Mouse (Mus musculus) heart, embryonic 11.5 days (tissue): ENCODE data around the gene Itch. TPM values are rescaled to one million over a fixed set of nuclear protein-coding genes. Genes with fewer than 3 reads are reported as not detected.
A peak's percentile ranks its signal among the peaks of the same experiment; 100 is the strongest.

Source experiments
- ATAC-seq: fragments of 200-750 bp; cut with Nextera tagmentation; replicated peaks from 2 replicates; pipeline ENCODE4 v1.8.0; 2017; ENCODE audit warnings: moderate library complexity; ENCODE audit not compliant: insufficient number of reproducible peaks, low FRiP score, low TSS enrichment
- H3K27ac ChIP-seq: fragments of 300-500 bp; sonication (generic); 2 replicates; pipeline ENCODE4 v1.5.1; 2014; ENCODE audit warnings: mild to moderate bottlenecking, low read depth, low read length
- H3K27me3 ChIP-seq: fragments of 300-500 bp; sonication (generic); 2 replicates; pipeline ENCODE4 v1.6.1; 2014; ENCODE audit warnings: mild to moderate bottlenecking, low read length, mixed read lengths; ENCODE audit not compliant: control insufficient read depth, insufficient read depth
- H3K36me3 ChIP-seq: fragments of 300-500 bp; sonication (generic); 2 replicates; pipeline ENCODE4 v1.6.1; 2014; ENCODE audit warnings: mild to moderate bottlenecking, low read length, moderate library complexity, mixed read lengths; ENCODE audit not compliant: control insufficient read depth, insufficient read depth
- H3K4me1 ChIP-seq: fragments of 300-500 bp; sonication (generic); 2 replicates; pipeline ENCODE4 v1.6.1; 2014; ENCODE audit warnings: low read length; ENCODE audit not compliant: control insufficient read depth, insufficient read depth
- H3K4me2 ChIP-seq: fragments of 300-500 bp; sonication (generic); 2 replicates; pipeline ENCODE4 v1.6.1; 2014; ENCODE audit warnings: mild to moderate bottlenecking, moderate library complexity
- H3K4me3 ChIP-seq: fragments of 300-500 bp; sonication (generic); 2 replicates; pipeline ENCODE4 v1.5.1; 2014; ENCODE audit warnings: low read depth, low read length
- H3K9ac ChIP-seq: fragments of 300-500 bp; sonication (generic); 2 replicates; pipeline ENCODE4 v1.6.1; 2014; ENCODE audit warnings: mild to moderate bottlenecking, low read depth, low read length, moderate library complexity
- H3K9me3 ChIP-seq: fragments of 300-500 bp; sonication (generic); replicated peaks from 2 replicates; pipeline ENCODE4 v1.6.1; 2016; ENCODE audit warnings: low read length; ENCODE audit not compliant: control insufficient read depth
- WGBS: fragments of 180-500 bp; shearing (Covaris S2); extraction: QIAGEN DNeasy Blood & Tissue Kit; methylation state at CpG from one replicate; pipeline ENCODE4 v1.1.7; 2014; ENCODE audit not compliant: insufficient replicate concordance; 5-methylcytosine and 5-hydroxymethylcytosine counted together
- polyA plus RNA-seq: library from polyadenylated mRNA; unstranded; fragments of >200 nt; fragmentation: Nextera tagmentation; extraction: Ambion mirVana; gene quantifications from 2 replicates; pipeline ENCODE4 v1.2.1, GENCODE M21; 2014

The Itch gene
- polyA plus RNA-seq, 1 experiment from 2014 or later = 40.4 TPM

- H3K4me3 ChIP-seq = no peak overlapping the region
- H3K9ac ChIP-seq = no peak overlapping the region
- H3K27ac ChIP-seq = no peak overlapping the region
- WGBS = 80% methylated on average over 6 of the region's 6 CpGs
- no peaks in the 10 kb centered on the region for H3K27me3 ChIP-seq
- no peaks in the 10 kb centered on the region for H3K9me3 ChIP-seq
- ATAC-seq = no peak
- H3K4me1 ChIP-seq = no peaks in the 10 kb centered on the region
- H3K4me2 ChIP-seq = no peak overlapping the region
- no peaks in the 10 kb centered on the region for H3K36me3 ChIP-seq
Measured at GRCm38 (mm10) chr2:155265526-155265925, 132.2 kb downstream of the Itch start.

DNA sequence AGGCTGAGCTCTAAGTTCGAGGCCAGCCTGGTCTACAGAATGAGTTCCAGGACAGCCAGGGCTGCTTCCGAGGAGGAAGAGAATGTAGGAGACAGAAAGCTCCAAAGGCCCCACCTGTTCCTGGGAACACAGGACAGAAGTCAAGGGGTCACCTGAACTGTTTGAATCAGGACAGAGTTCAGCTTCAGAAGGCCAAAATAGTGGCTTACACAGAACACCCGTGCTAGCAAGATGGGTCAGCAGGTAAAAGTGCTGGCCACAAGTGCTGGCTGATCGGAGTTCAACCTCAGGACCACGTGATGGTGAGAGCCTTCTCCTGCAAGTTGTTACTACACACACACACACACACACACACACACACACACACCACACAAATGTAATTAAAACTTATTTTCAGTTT is 133.6 kb downstream of the Itch start:
- no peak for ATAC-seq
- no peaks in the 10 kb centered on the region for H3K36me3 ChIP-seq
- H3K4me2 ChIP-seq = no peak overlapping the region
- H3K27ac ChIP-seq = no peak overlapping the region
- no peaks in the 10 kb centered on the region for H3K27me3 ChIP-seq
- H3K4me3 ChIP-seq = no peak overlapping the region
- no peaks in the 10 kb centered on the region for H3K4me1 ChIP-seq
- H3K9me3 ChIP-seq = no peaks in the 10 kb centered on the region
- 76% methylated on average over 5 of the region's 5 CpGs for WGBS
- no peak overlapping the region for H3K9ac ChIP-seq

DNA sequence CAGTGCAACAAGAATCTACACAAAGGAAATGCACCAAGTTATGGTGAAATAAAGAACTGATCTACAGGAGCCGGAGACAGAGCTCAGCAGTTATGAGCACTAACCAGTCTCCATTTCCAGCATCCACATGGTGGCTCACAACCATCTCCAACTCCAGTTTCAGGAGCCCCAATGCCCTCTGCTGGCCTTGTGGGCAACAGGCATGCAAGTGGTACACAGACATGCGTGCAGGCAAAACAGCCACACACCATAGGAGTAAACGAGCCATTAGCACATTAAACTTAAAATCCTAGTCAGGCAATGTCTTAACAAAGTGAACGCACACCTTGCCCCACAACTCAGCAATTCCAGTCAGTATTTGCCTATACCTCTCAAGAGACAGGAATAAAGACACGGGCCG is 138.6 kb downstream of the Itch start:
- WGBS = 80% methylated on average over 6 of the region's 6 CpGs
- no peaks in the 10 kb centered on the region for H3K9me3 ChIP-seq
- peaks cover under 1% of the 10 kb centered on the region; the same call in 1 of the 2 replicates for H3K4me1 ChIP-seq
- H3K4me3 ChIP-seq = no peak overlapping the region
- no peaks in the 10 kb centered on the region for H3K36me3 ChIP-seq
- no peak overlapping the region for H3K9ac ChIP-seq
- H3K27ac ChIP-seq = no peak overlapping the region
- H3K4me2 ChIP-seq = no peak overlapping the region
- ATAC-seq = no peak
- H3K27me3 ChIP-seq = no peaks in the 10 kb centered on the region

DNA sequence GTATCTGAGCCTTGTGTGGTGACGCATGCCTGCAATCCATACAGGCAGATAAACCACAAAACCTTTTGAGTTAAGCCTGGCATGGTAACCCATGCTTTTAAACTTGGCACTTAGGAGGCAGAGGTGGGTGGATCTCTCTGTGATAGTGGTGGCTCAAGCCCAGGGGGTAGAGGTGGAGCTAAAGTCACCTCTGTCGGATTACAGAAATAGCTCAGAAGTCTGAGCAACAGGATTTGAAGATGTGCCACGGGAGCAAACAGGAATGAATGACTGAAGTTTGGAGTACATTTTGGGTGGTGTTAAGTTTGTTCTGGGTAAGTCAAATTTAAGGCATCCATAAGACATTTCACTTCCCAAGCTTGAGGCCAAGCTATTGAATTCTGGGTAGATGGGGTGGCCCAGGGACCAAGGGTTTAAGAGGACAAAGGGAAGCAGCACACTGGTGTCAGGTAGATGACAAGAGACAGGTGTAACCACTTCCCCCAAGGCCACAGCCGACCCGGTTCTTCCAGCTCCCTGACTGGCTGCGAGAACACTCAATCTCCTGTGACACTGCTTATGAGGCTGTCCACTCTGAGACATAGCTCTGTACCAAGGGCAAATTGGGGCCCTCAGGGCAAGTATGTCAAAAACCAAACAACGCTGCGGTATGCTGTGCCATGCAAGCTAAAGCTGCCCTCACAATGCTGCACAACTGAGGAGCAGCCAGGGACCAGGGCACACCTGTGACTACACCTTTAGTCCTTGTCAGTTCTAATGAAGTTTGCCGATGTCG is 139.3 kb downstream of the Itch start:
- no peaks in the 10 kb centered on the region for H3K9me3 ChIP-seq
- H3K27me3 ChIP-seq = no peaks in the 10 kb centered on the region
- no peak for ATAC-seq
- peaks cover 7% of the 10 kb centered on the region for H3K4me1 ChIP-seq
- no peak overlapping the region for H3K4me3 ChIP-seq
- no peak overlapping the region for H3K9ac ChIP-seq
- H3K36me3 ChIP-seq = no peaks in the 10 kb centered on the region
- WGBS = 69% methylated on average over 10 of the region's 10 CpGs
- no peak overlapping the region for H3K27ac ChIP-seq
- H3K4me2 ChIP-seq = no peak overlapping the region

- 80% methylated on average over 8 of the region's 8 CpGs for WGBS
- no peak for ATAC-seq
- Histone ChIP-seq H3K4me2 (no peak overlapping the region), H3K36me3 (no peaks in the 10 kb centered on the region), H3K27ac (no peak overlapping the region), H3K4me1 (peaks cover 8% of the 10 kb centered on the region), H3K9me3 (no peaks in the 10 kb centered on the region), H3K27me3 (no peaks in the 10 kb centered on the region), H3K4me3 (no peak overlapping the region), H3K9ac (no peak overlapping the region)
Measured at GRCm38 (mm10) chr2:155273603-155274002, 140.3 kb downstream of the Itch start.

DNA sequence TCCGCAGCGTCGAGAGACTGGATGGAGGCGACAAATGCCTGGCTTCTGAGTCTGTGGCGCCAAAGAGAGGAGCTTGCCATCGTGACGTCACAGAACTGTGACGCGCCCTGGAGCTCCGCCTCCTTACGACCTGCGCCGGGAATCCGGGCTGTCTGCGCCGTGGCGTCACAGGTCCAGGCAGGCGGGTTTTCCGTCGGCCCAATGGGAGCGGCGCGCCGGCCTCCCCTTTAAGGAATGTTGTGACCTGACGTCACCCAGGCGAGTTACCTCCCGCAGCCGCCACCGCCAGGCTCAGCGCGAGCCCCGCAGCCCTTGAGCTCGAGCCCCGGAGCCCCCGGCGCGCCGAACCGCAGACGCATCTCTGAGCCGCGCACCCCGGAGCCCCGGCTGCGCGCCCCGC is 142.9 kb downstream of the Itch start, which contains the start of gene Map1lc3a:
TSS of gene Map1lc3a (plus strand) at position 103 of the 400 bp plus-strand sequence.
- under 1% methylated on average over 47 of the region's 47 CpGs for WGBS
- peak; percentile 89 for ATAC-seq
- H3K27ac ChIP-seq = peak within 1 kb of the TSS; percentile 73

More for the DNA sequence above, 142.9 kb downstream of the Itch start, which contains the start of gene Map1lc3a:
- Histone ChIP-seq H3K36me3 (no peaks in the 10 kb centered on the region), H3K9ac (peak within 1 kb of the TSS; percentile 89), H3K9me3 (no peaks in the 10 kb centered on the region), H3K27me3 (no peaks in the 10 kb centered on the region), H3K4me3 (peak within 1 kb of the TSS; percentile 80), H3K4me1 (peaks cover 8% of the 10 kb centered on the region), H3K4me2 (peak within 1 kb of the TSS; percentile 76)

Other genes with a start within 250 kb of the Itch start
- 103 and 109 TPM in 2 replicates for gene Eif2s2, start 240.6 kb upstream of the Itch start, polyA plus RNA-seq
- 2.1 and 2.2 TPM in 2 replicates for gene Gm14226, start 115.2 kb upstream of the Itch start, polyA plus RNA-seq
- gene Ahcy, start 59.0 kb upstream of the Itch start, polyA plus RNA-seq = 59.0 and 59.8 TPM in 2 replicates
- 427 and 429 TPM in 2 replicates for gene Dynlrb1, start 103.0 kb downstream of the Itch start, polyA plus RNA-seq
- gene Map1lc3a, start 142.8 kb downstream of the Itch start, polyA plus RNA-seq = 187 and 189 TPM in 2 replicates
- 60.2 and 67.1 TPM in 2 replicates for gene Pigu, start 223.9 kb downstream of the Itch start, polyA plus RNA-seq
- 69.9 and 96.9 TPM in 2 replicates for gene Trp53inp2, start 247.6 kb downstream of the Itch start, polyA plus RNA-seq